Mouse (Mus musculus) forebrain, embryonic 12.5 days (tissue): Measurements from ENCODE around the gene Polg2. TPM values are rescaled to one million over a fixed set of nuclear protein-coding genes. Genes with fewer than 3 reads are reported as not detected.
A peak's percentile ranks its signal among the peaks of the same experiment; 100 is the strongest.
"Not testable (repeated sequence)": the region's sequence is repeated elsewhere in the genome, so short reads cannot be mapped to it uniquely, and the experiment has no call there.

Experiments
- ATAC-seq: fragments of 200-750 bp; cut with Nextera tagmentation; 2 replicates; pipeline ENCODE4 v1.8.0; 2017; ENCODE audit warnings: moderate TSS enrichment; ENCODE audit not compliant: low FRiP score
- H3K27ac ChIP-seq: fragments of 300-500 bp; sonication (generic); 2 replicates; pipeline ENCODE4 v1.5.1; 2016; ENCODE audit warnings: mild to moderate bottlenecking
- H3K27me3 ChIP-seq: fragments of 300-500 bp; sonication (generic); 2 replicates; pipeline ENCODE4 v1.6.1; 2016; ENCODE audit warnings: mild to moderate bottlenecking
- H3K36me3 ChIP-seq: fragments of 300-500 bp; sonication (generic); replicated peaks from 2 replicates; pipeline ENCODE4 v1.6.1; 2016; ENCODE audit warnings: mild to moderate bottlenecking
- H3K4me1 ChIP-seq: fragments of 300-500 bp; sonication (generic); 2 replicates; pipeline ENCODE4 v1.6.1; 2016
- H3K4me2 ChIP-seq: fragments of 300-500 bp; sonication (generic); 2 replicates; pipeline ENCODE4 v1.6.1; 2016; ENCODE audit warnings: mild to moderate bottlenecking, moderate library complexity
- H3K4me3 ChIP-seq: fragments of 300-500 bp; sonication (generic); replicated peaks from 2 replicates; pipeline ENCODE4 v1.5.1; 2016; ENCODE audit warnings: mild to moderate bottlenecking
- H3K9ac ChIP-seq: fragments of 300-500 bp; sonication (generic); 2 replicates; pipeline ENCODE4 v1.6.1; 2016; ENCODE audit warnings: mild to moderate bottlenecking
- H3K9me3 ChIP-seq: fragments of 300-500 bp; sonication (generic); 2 replicates; pipeline ENCODE4 v1.6.1; 2016
- WGBS: fragments of 180-500 bp; shearing (Covaris S2); methylation state at CpG from one replicate; pipeline ENCODE4 v1.1.7; 2016; 5-methylcytosine and 5-hydroxymethylcytosine counted together
- microRNA-seq: library from miRNA; unstranded; fragments of <30 nt; microRNA quantifications from one replicate; pipeline ENCODE4, GENCODE M21; 2017
- polyA plus RNA-seq: library from polyadenylated mRNA; unstranded; fragments of >200 nt; fragmentation: Nextera tagmentation; extraction: Ambion mirVana; gene quantifications from 2 replicates; pipeline ENCODE4 v1.2.1, GENCODE M21; 2016

Polg2 gene
- polyA plus RNA-seq, 1 experiment from 2014 or later = 10.4 TPM

- 94% methylated on average over 4 of the region's 4 CpGs for WGBS
- H3K4me3 ChIP-seq = no peak overlapping the region
- H3K9ac ChIP-seq = no peak overlapping the region
- H3K36me3 ChIP-seq = no peaks in the 10 kb centered on the region
- H3K4me2 ChIP-seq = no peak overlapping the region
- H3K27me3 ChIP-seq = no peaks in the 10 kb centered on the region
- ATAC-seq = no peak
- no peaks in the 10 kb centered on the region for H3K9me3 ChIP-seq
- no peak overlapping the region for H3K27ac ChIP-seq
- H3K4me1 ChIP-seq = peaks cover 8% of the 10 kb centered on the region; the same call in 1 of the 2 replicates
Observed at GRCm38 (mm10) chr11:106730714-106731113, 48.6 kb downstream of the Polg2 start.

GRCm38 (mm10) chr11:106729656-106730055 lies 49.7 kb downstream of the Polg2 start:
- no peak overlapping the region for H3K27ac ChIP-seq
- no peaks in the 10 kb centered on the region for H3K9me3 ChIP-seq
- H3K36me3 ChIP-seq = no peaks in the 10 kb centered on the region
- no peaks in the 10 kb centered on the region for H3K27me3 ChIP-seq
- no peak overlapping the region for H3K9ac ChIP-seq
- H3K4me1 ChIP-seq = peaks cover 8% of the 10 kb centered on the region; the same call in 1 of the 2 replicates
- H3K4me3 ChIP-seq = no peak overlapping the region
- no peak for ATAC-seq
- WGBS = 91% methylated on average over 1 of the region's 1 CpGs
- H3K4me2 ChIP-seq = no peak overlapping the region

GRCm38 (mm10) chr11:106728402-106729366 lies 50.7 kb downstream of the Polg2 start:
- H3K4me1 ChIP-seq = peaks cover 8% of the 10 kb centered on the region; the same call in 1 of the 2 replicates
- no peaks in the 10 kb centered on the region for H3K36me3 ChIP-seq
- ATAC-seq = no peak
- H3K4me2 ChIP-seq = no peak overlapping the region
- 88% methylated on average over 10 of the region's 10 CpGs for WGBS
- no peaks in the 10 kb centered on the region for H3K27me3 ChIP-seq
- no peaks in the 10 kb centered on the region for H3K9me3 ChIP-seq
- H3K9ac ChIP-seq = no peak overlapping the region
- no peak overlapping the region for H3K4me3 ChIP-seq
- no peak overlapping the region for H3K27ac ChIP-seq

GRCm38 (mm10) chr11:106727967-106728366 lies 51.4 kb downstream of the Polg2 start:
- Histone ChIP-seq H3K4me3 (no peak overlapping the region), H3K27ac (no peak overlapping the region), H3K9ac (no peak overlapping the region), H3K27me3 (no peaks in the 10 kb centered on the region), H3K4me1 (peaks cover 10% of the 10 kb centered on the region), H3K9me3 (no peaks in the 10 kb centered on the region), H3K4me2 (no peak overlapping the region), H3K36me3 (no peaks in the 10 kb centered on the region)
- no peak for ATAC-seq
- WGBS = 37% methylated on average over 5 of the region's 5 CpGs

- not testable (repeated sequence) for H3K36me3 ChIP-seq, H3K9me3 ChIP-seq, H3K27me3 ChIP-seq, H3K27ac ChIP-seq, H3K4me3 ChIP-seq, ATAC-seq, H3K9ac ChIP-seq, H3K4me2 ChIP-seq
- H3K4me1 ChIP-seq = peaks cover 13% of the 10 kb centered on the region
- WGBS = 98% methylated on average over 9 of the region's 9 CpGs
Observed at GRCm38 (mm10) chr11:106724916-106725235, 54.5 kb downstream of the Polg2 start.

- WGBS = 86% methylated on average over 10 of the region's 10 CpGs
- H3K27ac ChIP-seq = no peak overlapping the region
- no peak overlapping the region for H3K4me3 ChIP-seq
- no peaks in the 10 kb centered on the region for H3K27me3 ChIP-seq
- H3K36me3 ChIP-seq = no peaks in the 10 kb centered on the region
- H3K9ac ChIP-seq = no peak overlapping the region
- no peaks in the 10 kb centered on the region for H3K9me3 ChIP-seq
- ATAC-seq = no peak
- H3K4me1 ChIP-seq = peaks cover 13% of the 10 kb centered on the region
- no peak overlapping the region for H3K4me2 ChIP-seq
Observed at GRCm38 (mm10) chr11:106724176-106724915, 55.0 kb downstream of the Polg2 start.

GRCm38 (mm10) chr11:106723611-106724125 lies 55.7 kb downstream of the Polg2 start:
- Histone ChIP-seq H3K27me3 (no peaks in the 10 kb centered on the region), H3K4me2 (no peak overlapping the region), H3K9ac (no peak overlapping the region), H3K36me3 (no peaks in the 10 kb centered on the region), H3K9me3 (no peaks in the 10 kb centered on the region), H3K4me3 (no peak overlapping the region), H3K27ac (no peak overlapping the region), H3K4me1 (peaks cover 13% of the 10 kb centered on the region)
- WGBS = 82% methylated on average over 15 of the region's 15 CpGs
- ATAC-seq = no peak

- WGBS = 36% methylated on average over 7 of the region's 7 CpGs
- Histone ChIP-seq H3K9ac (no peak overlapping the region), H3K27me3 (no peaks in the 10 kb centered on the region), H3K27ac (no peak overlapping the region), H3K4me2 (no peak overlapping the region), H3K4me1 (peaks cover 10% of the 10 kb centered on the region), H3K4me3 (no peak overlapping the region), H3K36me3 (no peaks in the 10 kb centered on the region), H3K9me3 (no peaks in the 10 kb centered on the region)
- no peak for ATAC-seq
Observed at GRCm38 (mm10) chr11:106722831-106723361, 56.4 kb downstream of the Polg2 start.

GRCm38 (mm10) chr11:106720379-106720778 lies 59.0 kb downstream of the Polg2 start:
- ATAC-seq = no peak
- 88% methylated on average over 8 of the region's 8 CpGs for WGBS
- Histone ChIP-seq H3K4me3 (no peak overlapping the region), H3K4me1 (peaks cover 5% of the 10 kb centered on the region), H3K9ac (no peak overlapping the region), H3K27me3 (no peaks in the 10 kb centered on the region), H3K27ac (no peak overlapping the region), H3K9me3 (no peaks in the 10 kb centered on the region), H3K4me2 (no peak overlapping the region), H3K36me3 (no peaks in the 10 kb centered on the region)

Small RNA genes lying within 50 kb of the gene (microRNA-seq; reads per million reads assigned to microRNA genes)
- gene Gm25994 (not detected), gene Mir3064 (12.1 reads per million, percentile 29 among the genes with 10 or more reads in this experiment)

Other genes with a start within 250 kb of the Polg2 start
- 10.5 and 10.7 TPM in 2 replicates for gene Tex2, start 166.1 kb downstream of the Polg2 start, polyA plus RNA-seq
- 14.8 and 15.5 TPM in 2 replicates for gene Pecam1, start 28.9 kb downstream of the Polg2 start, polyA plus RNA-seq
- 0.91 and 0.95 TPM in 2 replicates for gene Milr1, start 28.3 kb downstream of the Polg2 start, polyA plus RNA-seq
- gene Ddx5, start 9.6 kb upstream of the Polg2 start, polyA plus RNA-seq = 507 and 536 TPM in 2 replicates
- 25.4 and 27.0 TPM in 2 replicates for gene Cep95, start 9.7 kb upstream of the Polg2 start, polyA plus RNA-seq
- 17.3 and 18.3 TPM in 2 replicates for gene Smurf2, start 141.2 kb upstream of the Polg2 start, polyA plus RNA-seq
- 567 and 599 TPM in 2 replicates for gene Kpna2, start 220.0 kb upstream of the Polg2 start, polyA plus RNA-seq
- gene 1810010H24Rik, start 246.1 kb upstream of the Polg2 start, polyA plus RNA-seq = 2.4 and 3.1 TPM in 2 replicates